Mouse (Mus musculus): ENCODE data around the gene Lrrc55.

Lrrc55 gene

DNA sequence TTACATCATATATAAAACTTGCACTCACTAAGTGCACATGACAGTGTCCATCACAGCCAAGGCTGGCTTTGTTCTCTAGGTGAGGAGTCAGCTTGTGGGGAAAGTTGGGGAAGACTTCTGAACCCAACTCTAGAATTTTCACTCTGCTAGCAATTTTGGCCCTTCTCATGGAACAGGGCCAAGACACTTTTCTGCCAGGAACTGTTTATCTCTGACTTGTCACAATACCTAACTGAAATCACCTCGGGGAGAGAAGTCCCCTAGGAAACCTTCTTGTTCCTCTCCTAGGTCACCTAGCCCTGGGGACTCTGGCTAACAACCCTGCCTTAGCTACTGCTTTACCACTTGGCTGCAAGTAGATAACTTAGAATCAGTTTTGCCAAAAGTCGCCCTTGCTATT lies 64.8 kb downstream of the Lrrc55 start:
- DNase-seq (ENCODE audit: low read depth), result no peak

DNA sequence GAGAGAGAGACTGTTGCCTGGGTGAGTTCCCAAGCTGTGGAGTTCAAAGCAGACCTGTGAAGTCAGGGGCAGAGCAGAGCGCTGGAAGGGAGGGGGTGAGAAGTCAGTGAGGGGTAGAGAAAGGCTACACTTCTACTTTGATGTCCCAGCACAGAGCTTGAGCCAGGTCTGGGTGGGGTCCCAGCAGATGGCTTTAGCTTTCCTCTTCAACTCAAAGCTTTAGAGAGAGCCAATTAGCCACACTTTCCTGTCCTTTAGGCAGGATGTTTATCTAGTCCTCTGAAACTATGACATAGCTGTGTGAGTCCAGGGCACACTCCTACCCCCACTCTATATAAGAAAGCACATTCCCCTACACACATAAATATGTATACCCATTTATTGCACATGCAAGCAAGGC lies 65.3 kb downstream of the Lrrc55 start:
- no peak for DNase-seq (ENCODE audit: low read depth)

DNA sequence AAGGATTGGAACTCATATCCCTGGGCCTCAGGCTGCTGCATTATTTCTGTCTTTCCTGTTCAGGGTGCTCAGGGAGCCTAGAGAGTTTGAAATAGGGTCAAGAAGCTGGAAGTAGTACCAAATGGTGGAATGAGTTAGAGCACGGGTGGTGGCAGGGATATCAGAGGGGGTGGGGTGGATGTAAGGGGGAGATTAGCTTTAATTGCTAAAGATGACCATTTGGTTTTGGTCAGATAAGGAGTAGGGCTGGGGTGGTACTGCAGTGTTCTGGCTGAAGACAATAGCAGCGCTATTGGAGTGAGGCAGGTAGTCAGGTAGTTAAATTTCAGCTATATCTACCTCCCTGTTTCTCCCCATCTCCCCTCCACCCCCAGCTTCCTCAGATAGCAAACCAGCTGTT lies 65.8 kb downstream of the Lrrc55 start:
- no peak for DNase-seq (ENCODE audit: low read depth)

DNA sequence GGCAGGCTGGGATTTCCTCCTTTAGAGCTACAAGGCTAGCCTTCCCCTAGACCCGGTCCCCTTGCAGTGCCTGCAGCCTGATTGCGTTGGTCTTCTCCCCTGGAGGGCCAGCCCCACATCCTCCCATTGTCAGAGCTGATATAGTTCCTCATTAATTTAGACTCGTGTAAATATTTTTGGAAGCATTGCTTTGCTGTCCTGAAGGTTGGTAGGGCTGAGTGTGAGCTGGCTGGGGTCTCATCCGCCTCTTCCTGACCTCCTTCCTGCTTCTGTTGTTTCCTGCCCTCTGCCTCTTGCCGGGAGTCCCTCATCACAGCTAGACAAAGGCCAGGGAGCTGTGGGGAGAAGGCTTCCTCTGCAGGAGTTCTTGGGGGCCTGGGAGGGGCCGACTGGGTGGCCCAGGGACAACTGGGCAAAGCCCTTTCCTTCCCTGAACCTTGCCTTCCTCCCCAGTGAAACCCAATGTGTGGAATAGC lies 67.5 kb downstream of the Lrrc55 start:
- no peak for DNase-seq (ENCODE audit: low read depth)

DNA sequence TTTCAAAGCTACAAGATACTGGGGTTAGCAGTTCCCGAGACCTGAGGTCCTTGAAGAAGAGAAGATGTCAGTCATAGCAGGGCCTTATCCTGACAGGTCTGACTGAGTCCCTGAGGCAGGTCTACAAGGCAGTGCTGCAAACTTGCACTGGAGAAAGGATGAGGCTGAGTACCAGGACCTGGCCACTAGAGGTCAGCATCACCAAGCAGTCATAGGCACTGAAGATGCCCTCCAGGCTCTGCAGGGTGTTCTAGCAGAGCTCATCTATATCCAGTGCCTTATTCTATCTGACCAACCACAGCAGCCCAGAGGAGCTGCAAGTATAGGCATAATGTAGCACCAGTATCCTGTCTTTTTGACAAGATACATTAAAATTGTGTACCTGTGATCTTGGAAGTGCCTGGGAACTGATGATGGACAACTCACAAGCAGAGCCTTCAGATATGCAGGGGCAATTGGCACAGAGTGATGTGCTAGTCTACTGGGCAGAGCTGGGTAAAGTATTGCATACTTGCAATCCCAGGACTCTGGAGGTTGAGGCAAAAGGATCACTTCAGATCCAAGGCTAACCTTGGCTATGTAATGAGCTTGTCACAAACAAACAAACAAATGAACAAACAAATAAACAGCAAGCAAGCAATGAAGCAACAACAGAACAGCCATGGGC lies 73.0 kb downstream of the Lrrc55 start:
- DNase-seq (ENCODE audit: low read depth), result no peak

DNA sequence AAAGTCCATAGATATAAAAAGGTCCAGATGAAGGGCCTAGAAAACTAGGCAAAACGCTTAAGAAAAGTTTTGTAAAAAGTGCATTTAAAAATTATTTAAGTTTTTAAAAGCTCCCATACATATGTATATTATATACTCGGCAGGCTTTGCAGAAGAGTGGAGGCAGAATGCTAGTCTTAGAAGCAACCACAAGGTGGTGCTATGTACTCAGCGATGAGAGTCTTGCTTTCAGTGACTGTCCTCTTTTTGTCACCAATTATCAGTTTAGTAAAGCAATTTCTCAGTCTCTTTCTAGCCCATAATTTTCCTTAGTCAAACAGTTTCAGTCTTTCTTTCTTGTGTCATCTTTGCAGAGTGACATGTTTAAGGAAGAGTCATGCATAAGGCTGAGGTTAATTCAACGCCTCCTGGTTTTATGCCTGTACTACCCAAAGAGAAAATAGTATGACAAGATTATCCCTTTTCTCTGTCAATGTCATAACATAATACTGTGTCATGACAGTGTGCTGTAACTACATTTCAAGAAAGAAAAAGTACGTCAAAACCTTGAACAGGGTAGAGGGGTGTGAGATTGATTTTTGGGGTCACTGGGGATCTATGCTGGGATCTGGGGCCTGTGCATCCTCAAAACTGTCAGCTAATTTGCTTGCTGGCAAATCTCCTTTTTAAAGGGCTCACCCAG lies 73.7 kb downstream of the Lrrc55 start:
- peak; percentile 40 for DNase-seq (ENCODE audit: low read depth)
